Mouse (Mus musculus) liver, adult 2 months (tissue): ENCODE data around the gene Rpl6.

ENCODE experiments used
- CTCF ChIP-seq: fragments of 200-500 bp; IDR thresholded peaks from 2 replicates; pipeline ENCODE4 v1.5.1; 2011; ENCODE audit warnings: low read depth, low read length, control low read depth
- POLR2A ChIP-seq: fragments of 200-500 bp; IDR thresholded peaks from 2 replicates; pipeline ENCODE4 v1.6.1; 2011; ENCODE audit warnings: low read length, control low read depth; ENCODE audit not compliant: insufficient read depth; ENCODE audit errors: extremely low read depth

DNA sequence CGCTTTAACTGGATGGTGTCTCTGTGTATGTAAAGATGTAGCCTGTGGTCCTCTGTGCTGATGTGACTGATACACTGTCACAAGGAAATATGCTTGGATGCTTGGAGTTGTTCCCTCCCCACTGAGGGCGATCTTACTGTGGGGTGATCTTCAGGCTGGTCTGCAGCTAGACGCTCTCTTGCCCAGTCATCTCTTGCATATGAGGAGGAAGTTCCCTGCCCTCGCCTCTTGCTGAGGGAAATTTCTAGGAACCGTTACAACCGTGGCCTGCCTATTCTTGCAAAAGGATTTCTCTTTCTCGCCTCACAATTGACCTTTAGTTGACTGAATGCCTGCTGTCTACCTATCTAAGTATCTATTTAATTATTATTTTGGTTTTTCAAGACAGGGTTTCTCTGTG, 50.7 kb downstream of the Rpl6 start:
- TF ChIP-seq POLR2A (no peak), CTCF (no peak)
